Mouse (Mus musculus) liver, postnatal 0 days (tissue): ENCODE data around the gene Nrxn1.

Experiments
- CTCF ChIP-seq: sonication (generic); IDR thresholded peaks from 2 replicates; pipeline ENCODE4 v1.5.1; 2016; ENCODE audit warnings: antibody characterized with exemption, low read depth
- EP300 ChIP-seq: IDR thresholded peaks from 2 replicates; pipeline ENCODE4 v1.6.1; 2016; ENCODE audit warnings: antibody characterized with exemption, low read depth, mild to moderate bottlenecking

DNA sequence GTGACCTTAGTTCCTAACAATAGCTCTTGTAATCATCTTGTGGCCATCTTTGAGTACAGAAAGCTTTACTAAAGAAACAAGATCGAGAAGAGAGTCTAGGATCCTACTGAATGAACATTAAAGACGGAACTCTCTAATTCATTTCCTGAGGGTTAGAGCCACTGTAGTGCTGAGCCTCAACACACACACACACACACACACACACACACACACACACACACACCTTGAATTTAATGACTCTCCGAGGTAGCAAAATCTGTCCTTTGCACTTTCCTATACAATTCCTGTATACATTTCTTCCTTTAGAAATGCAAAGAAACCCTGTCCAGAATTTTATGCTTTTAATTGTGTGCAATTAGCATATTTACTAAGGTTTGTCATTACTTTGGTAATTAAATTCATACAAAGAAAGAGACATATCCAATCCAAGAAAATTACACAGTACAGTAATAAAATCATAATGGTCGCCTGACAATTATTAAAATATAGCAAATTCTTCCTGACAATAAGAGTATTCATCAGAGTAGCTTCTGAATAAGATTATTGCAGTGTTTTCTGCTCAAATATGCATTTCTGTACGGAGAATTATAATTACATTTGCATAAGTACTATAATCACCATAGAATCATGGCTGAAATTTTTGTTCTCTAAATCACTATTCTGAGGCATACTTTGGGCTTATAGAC is 969.9 kb downstream of the Nrxn1 start:
- TF ChIP-seq CTCF (no peak), EP300 (no peak)
